Mouse (Mus musculus): ENCODE measurements around the gene Lamc2. TPM values are rescaled to one million over a fixed set of nuclear protein-coding genes. Genes with fewer than 3 reads are reported as not detected.
A peak's percentile ranks its signal among the peaks of the same experiment; 100 is the strongest.

Gene Lamc2
- total and polyA plus RNA-seq, 3 experiments, result 0.03 to 0.04 TPM; not detected in 1

GRCm38 (mm10) chr1:153120544-153120943 is 65.7 kb downstream of the Lamc2 start:
- Histone ChIP-seq H3K79me2 (ENCODE audit: control insufficient read depth, insufficient read depth, low read length, poor library complexity) (no peaks in the 10 kb centered on the region), H3K4me1 (ENCODE audit: control insufficient read depth in 1 of 2, insufficient read depth in 2 of 2, low read length in 2 of 2) (peaks cover 5 to 24% of the 10 kb centered on the region in 2 experiments), H3K27ac (ENCODE audit: control insufficient read depth, low read depth, low read length) (no peak overlapping the region; the same call in 1 of the 2 replicates), H3K9ac (ENCODE audit: control insufficient read depth, low read depth, low read length, poor library complexity, severe bottlenecking) (no peak overlapping the region), H3K36me3 (ENCODE audit: control insufficient read depth in 1 of 2, insufficient read depth in 2 of 2, low read length in 2 of 2) (peaks cover 0 to 10% of the 10 kb centered on the region in 2 experiments; a peak in 2 of 4 replicates), H3K27me3 (ENCODE audit: control insufficient read depth in 1 of 2, insufficient read depth in 2 of 2, low read length in 2 of 2) (no peaks in the 10 kb centered on the region), H3K4me3 (ENCODE audit: control insufficient read depth in 1 of 2, insufficient read depth in 1 of 2, low read depth in 2 of 2, low read length in 2 of 2) (peak overlapping the region in 1 of 2 experiments; percentile 5; a peak in 2 of 4 replicates), H3K9me3 (replicated peaks; ENCODE audit: insufficient read depth, low read length) (no peaks in the 10 kb centered on the region)
- DNase-seq (ENCODE audit: low read depth, low spot score), result peak; percentile 60
- TF ChIP-seq ZKSCAN1 (IDR thresholded peaks at IDR 0.05; ENCODE audit: low read depth, low read length), result no peak
- TF ChIP-seq USF1 (IDR thresholded peaks at IDR 0.05; ENCODE audit: low read depth, low read length), result no peak
- TF ChIP-seq TCF12 (IDR thresholded peaks at IDR 0.05; ENCODE audit: low read depth, low read length), result no peak
- no peak for TF ChIP-seq CHD1 (IDR thresholded peaks at IDR 0.05; ENCODE audit: low read depth, low read length)
- TF ChIP-seq TAL1 (IDR thresholded peaks at IDR 0.05; ENCODE audit: low read length), result no peak
- no peak for TF ChIP-seq MAX (IDR thresholded peaks at IDR 0.05; ENCODE audit: low read length)
- no peak for TF ChIP-seq USF2 (IDR thresholded peaks at IDR 0.05; ENCODE audit: borderline replicate concordance in 1 of 2, insufficient read depth in 1 of 2, low read depth in 1 of 2, low read length in 2 of 2)
- no peak for TF ChIP-seq EP300 (IDR thresholded peaks at IDR 0.05; ENCODE audit: low read depth in 1 of 2, low read length in 2 of 2)
- no peak for TF ChIP-seq MAFK (IDR thresholded peaks at IDR 0.05; ENCODE audit: borderline replicate concordance, low read depth, low read length)
- TF ChIP-seq ETS1 (IDR thresholded peaks at IDR 0.05; ENCODE audit: low read depth, low read length), result no peak
- TF ChIP-seq MYC (IDR thresholded peaks at IDR 0.05; ENCODE audit: low read depth, low read length), result no peak
- no peak for TF ChIP-seq MXI1 (IDR thresholded peaks at IDR 0.05; ENCODE audit: low read depth, low read length)

GRCm38 (mm10) chr1:153115315-153115714 is 70.9 kb downstream of the Lamc2 start:
- Histone ChIP-seq H3K9me3 (replicated peaks; ENCODE audit: insufficient read depth, low read length) (no peaks in the 10 kb centered on the region), H3K4me1 (ENCODE audit: control insufficient read depth in 1 of 2, insufficient read depth in 2 of 2, low read length in 2 of 2) (peaks cover 0 to 10% of the 10 kb centered on the region in 2 experiments; a peak in 2 of 4 replicates), H3K36me3 (ENCODE audit: control insufficient read depth in 1 of 2, insufficient read depth in 2 of 2, low read length in 2 of 2) (0 out of 4 replicates have a peak, but pooled peaks cover 0 to 4% of the 10 kb centered on the region in 2 experiments), H3K27me3 (ENCODE audit: control insufficient read depth in 1 of 2, insufficient read depth in 2 of 2, low read length in 2 of 2) (no peaks in the 10 kb centered on the region), H3K4me3 (ENCODE audit: control insufficient read depth in 1 of 2, insufficient read depth in 1 of 2, low read depth in 2 of 2, low read length in 2 of 2) (no peak overlapping the region), H3K9ac (ENCODE audit: control insufficient read depth, low read depth, low read length, poor library complexity, severe bottlenecking) (no peak overlapping the region), H3K79me2 (ENCODE audit: control insufficient read depth, insufficient read depth, low read length, poor library complexity) (no peaks in the 10 kb centered on the region), H3K27ac (ENCODE audit: control insufficient read depth, low read depth, low read length) (no peak overlapping the region)
- TF ChIP-seq ZKSCAN1 (IDR thresholded peaks at IDR 0.05; ENCODE audit: low read depth, low read length), result no peak
- TF ChIP-seq MYC (IDR thresholded peaks at IDR 0.05; ENCODE audit: low read depth, low read length), result no peak
- TF ChIP-seq TBP (IDR thresholded peaks at IDR 0.05; ENCODE audit: low read depth, low read length), result no peak
- peak; percentile 41 for TF ChIP-seq SMC3 (IDR thresholded peaks at IDR 0.05; ENCODE audit: low read depth, low read length)
- peak in 2 of 3 experiments; percentile 18 to 20; a peak in 3 of 6 replicates for TF ChIP-seq CTCF (IDR thresholded peaks at IDR 0.05 in 2 of 3, conservative IDR thresholded peaks at IDR 0.05 in 1 of 3; ENCODE audit: control insufficient read depth in 1 of 3, insufficient read depth in 1 of 3, low read depth in 2 of 3, low read length in 3 of 3, poor library complexity in 1 of 3, severe bottlenecking in 1 of 3)
- no peak for DNase-seq (ENCODE audit: low read depth, low spot score)

Data from MEL (cell line).